Mouse (Mus musculus) kidney, adult 11 months (tissue): ENCODE results near the gene Tmem52b.
A peak's percentile ranks its signal among the peaks of the same experiment; 100 is the strongest.
"Not testable (repeated sequence)": the region's sequence is repeated elsewhere in the genome, so short reads cannot be mapped to it uniquely, and the experiment has no call there.

Experiments
- DNase-seq: peaks from one replicate; pipeline ENCODE4 v3.0.0; 2022

Tmem52b gene

GRCm38 (mm10) chr6:129512367-129512766 is at the start of gene Tmem52b:
TSS of gene Tmem52b (plus strand) at chr6:129512555.
- peak; percentile 65 for DNase-seq

GRCm38 (mm10) chr6:129471386-129471785 is 41.0 kb upstream of the Tmem52b start:
- DNase-seq: no peak

GRCm38 (mm10) chr6:129472627-129473026 is 39.7 kb upstream of the Tmem52b start:
- no peak for DNase-seq

GRCm38 (mm10) chr6:129476404-129477126 is 35.8 kb upstream of the Tmem52b start:
- DNase-seq: peak; percentile 19

GRCm38 (mm10) chr6:129480089-129480958 is 32.0 kb upstream of the Tmem52b start:
- DNase-seq: no peak

GRCm38 (mm10) chr6:129494924-129495323 is 17.4 kb upstream of the Tmem52b start:
- no peak for DNase-seq

GRCm38 (mm10) chr6:129497345-129498218 is 14.8 kb upstream of the Tmem52b start:
- no peak for DNase-seq

GRCm38 (mm10) chr6:129499516-129499915 is 12.8 kb upstream of the Tmem52b start:
- not testable (repeated sequence) for DNase-seq

- DNase-seq: no peak
These were observed 8.9 kb upstream of the Tmem52b start for GRCm38 (mm10) chr6:129503471-129503870.

- DNase-seq: no peak
These were observed 5.3 kb upstream of the Tmem52b start, which contains the start of gene Olr1 for GRCm38 (mm10) chr6:129507024-129507423. TSS of gene Olr1 (minus strand) at chr6:129507165.

GRCm38 (mm10) chr6:129510120-129510911 is 2.0 kb upstream of the Tmem52b start:
- peak; percentile 72 for DNase-seq

GRCm38 (mm10) chr6:129512868-129513267 is 513 bp downstream of the Tmem52b start:
- DNase-seq: peak; percentile 7

- DNase-seq: no peak
These were observed 1.1 kb downstream of the Tmem52b start for GRCm38 (mm10) chr6:129513409-129513808.

- DNase-seq: no peak
These were observed 2.0 kb downstream of the Tmem52b start for GRCm38 (mm10) chr6:129514376-129514775.

- no peak for DNase-seq
These were observed 2.7 kb downstream of the Tmem52b start for GRCm38 (mm10) chr6:129515068-129515467.

- DNase-seq: no peak
These were observed 4.0 kb downstream of the Tmem52b start for GRCm38 (mm10) chr6:129516388-129516787.

- peak; percentile 43 for DNase-seq
These were observed 5.5 kb downstream of the Tmem52b start for GRCm38 (mm10) chr6:129517752-129518408.

- DNase-seq: no peak
These were observed 13.7 kb downstream of the Tmem52b start for GRCm38 (mm10) chr6:129526069-129526468.

- peak; percentile 42 for DNase-seq
These were observed 15.1 kb downstream of the Tmem52b start for GRCm38 (mm10) chr6:129527416-129527815.

- no peak for DNase-seq
These were observed 17.2 kb downstream of the Tmem52b start for GRCm38 (mm10) chr6:129529605-129530004.

GRCm38 (mm10) chr6:129530261-129530660 is 17.9 kb downstream of the Tmem52b start:
- peak; percentile 82 for DNase-seq
